Mouse (Mus musculus) CH12.LX (cell line): ENCODE data around the gene Hic2. TPM values are rescaled to one million over a fixed set of nuclear protein-coding genes. Genes with fewer than 3 reads are reported as not detected.
A peak's percentile ranks its signal among the peaks of the same experiment; 100 is the strongest.

Experiments
- DNase-seq: peaks from one replicate; pipeline ENCODE4 v3.0.0-alpha.2; 2013; ENCODE audit errors: extremely low read depth
- H3K27ac ChIP-seq: 2 replicates; pipeline ENCODE4 v1.5.1; 2012; ENCODE audit warnings: low read depth, mild to moderate bottlenecking, control low read depth, moderate library complexity; ENCODE audit not compliant: insufficient read depth
- H3K27me3 ChIP-seq: replicated peaks from 2 replicates; pipeline ENCODE3; 2012; ENCODE audit warnings: inconsistent platforms
- H3K36me3 ChIP-seq, 2 experiments: replicated peaks in 1 of 2; 2 replicates each; pipeline versions ENCODE3 to v1.6.1; 2012; ENCODE audit warnings: inconsistent platforms in 1 of 2, low read length in 1 of 2, mild to moderate bottlenecking in 1 of 2, mixed read lengths in 1 of 2, moderate library complexity in 1 of 2; ENCODE audit not compliant: control insufficient read depth in 1 of 2, insufficient read depth in 1 of 2
- H3K4me1 ChIP-seq, 2 experiments: 2 replicates each; pipeline ENCODE4 v1.6.1; 2012; ENCODE audit warnings: inconsistent platforms in 1 of 2, moderate library complexity in 1 of 2; ENCODE audit not compliant: insufficient read depth in 2 of 2, control insufficient read depth in 1 of 2
- H3K4me2 ChIP-seq: 2 replicates; pipeline ENCODE4 v1.6.1; 2012; ENCODE audit warnings: low read depth, mild to moderate bottlenecking, control low read depth; ENCODE audit not compliant: poor library complexity, insufficient read depth, severe bottlenecking
- H3K4me3 ChIP-seq, 3 experiments: fragments of 150-350 bp in 1 of 3; sonication (generic) in 1 of 3; replicated peaks in 1 of 3; 2 replicates each; pipeline versions ENCODE3 to v1.5.1; 2011 to 2012; ENCODE audit warnings: low read depth in 2 of 3, low read length in 2 of 3, mild to moderate bottlenecking in 2 of 3, moderate library complexity in 2 of 3, control low read depth in 1 of 3, improper control_type of control experiment in 1 of 3, inconsistent platforms in 1 of 3, mixed read lengths in 1 of 3; ENCODE audit not compliant: poor library complexity in 1 of 3
- H3K79me2 ChIP-seq: replicated peaks from 2 replicates; pipeline ENCODE4 v1.6.1; 2012; ENCODE audit warnings: mild to moderate bottlenecking, moderate library complexity; ENCODE audit not compliant: control insufficient read depth, poor library complexity, insufficient read depth, severe bottlenecking; ENCODE audit errors: extremely low read depth
- H3K9ac ChIP-seq: 2 replicates; pipeline ENCODE4 v1.6.1; 2012; ENCODE audit warnings: low read depth, mild to moderate bottlenecking, control low read depth, moderate library complexity; ENCODE audit not compliant: insufficient read depth
- H3K9me3 ChIP-seq: replicated peaks from 2 replicates; pipeline ENCODE3; 2012; ENCODE audit warnings: low read length, inconsistent platforms, mixed read lengths
- BHLHE40 ChIP-seq: IDR thresholded peaks from 2 replicates; pipeline ENCODE4 v1.6.1; 2011; ENCODE audit warnings: mild to moderate bottlenecking, low read depth, low read length, improper control_type of control experiment
- CTCF ChIP-seq, 2 experiments: IDR thresholded peaks in 1 of 2; conservative IDR thresholded peaks in 1 of 2; 2 replicates each; pipeline ENCODE4 v1.5.1; 2011 to 2012; ENCODE audit warnings: low read depth in 2 of 2, low read length in 2 of 2, improper control_type of control experiment in 1 of 2, inconsistent platforms in 1 of 2, mild to moderate bottlenecking in 1 of 2, moderate library complexity in 1 of 2
- EP300 ChIP-seq: IDR thresholded peaks from 2 replicates; pipeline ENCODE4 v1.6.1; 2011; ENCODE audit warnings: low read length, improper control_type of control experiment
- ETS1 ChIP-seq: conservative IDR thresholded peaks from 2 replicates; pipeline ENCODE4 v1.6.1; 2012; ENCODE audit warnings: low read depth, mild to moderate bottlenecking, inconsistent platforms, low read length, improper control_type of control experiment, moderate library complexity
- IRF4 ChIP-seq: IDR thresholded peaks from 2 replicates; pipeline ENCODE4 v1.6.1; 2014; ENCODE audit warnings: low read depth, mild to moderate bottlenecking, inconsistent platforms, low read length, improper control_type of control experiment
- JUND ChIP-seq: conservative IDR thresholded peaks from 2 replicates; pipeline ENCODE4 v1.6.1; 2011; ENCODE audit warnings: low read depth, low read length, improper control_type of control experiment
- MAFK ChIP-seq: IDR thresholded peaks from 2 replicates; pipeline ENCODE4 v1.6.1; 2011; ENCODE audit warnings: low read length, improper control_type of control experiment; ENCODE audit not compliant: insufficient replicate concordance
- MAX ChIP-seq: IDR thresholded peaks from 2 replicates; pipeline ENCODE4 v1.6.1; 2011; ENCODE audit warnings: low read length, improper control_type of control experiment
- MXI1 ChIP-seq: IDR thresholded peaks from 2 replicates; pipeline ENCODE4 v1.6.1; 2011; ENCODE audit warnings: mild to moderate bottlenecking, low read depth, low read length, improper control_type of control experiment
- MYC ChIP-seq: IDR thresholded peaks from 2 replicates; pipeline ENCODE4 v1.6.1; 2011; ENCODE audit warnings: low read depth, mild to moderate bottlenecking, improper control_type of control experiment, low read length
- NRF1 ChIP-seq: IDR thresholded peaks from 2 replicates; pipeline ENCODE4 v1.6.1; 2014; ENCODE audit warnings: low read depth, mild to moderate bottlenecking, inconsistent platforms, low read length, improper control_type of control experiment, moderate library complexity
- PAX5 ChIP-seq: IDR thresholded peaks from 2 replicates; pipeline ENCODE4 v1.6.1; 2012; ENCODE audit warnings: low read length, inconsistent platforms, mixed read lengths
- POLR2A ChIP-seq: IDR thresholded peaks from 2 replicates; pipeline ENCODE4 v1.6.1; 2011; ENCODE audit warnings: low read depth, mild to moderate bottlenecking, improper control_type of control experiment, low read length
- RAD21 ChIP-seq: IDR thresholded peaks from 2 replicates; pipeline ENCODE4 v1.6.1; 2011; ENCODE audit warnings: low read depth, mild to moderate bottlenecking, low read length, improper control_type of control experiment, moderate library complexity
- RCOR1 ChIP-seq: conservative IDR thresholded peaks from 2 replicates; pipeline ENCODE4 v1.6.1; 2012; ENCODE audit warnings: low read depth, mild to moderate bottlenecking, inconsistent platforms, low read length, improper control_type of control experiment
- SIN3A ChIP-seq: IDR thresholded peaks from 2 replicates; pipeline ENCODE4 v1.6.1; 2012; ENCODE audit warnings: low read length, improper control_type of control experiment, inconsistent platforms
- SMC3 ChIP-seq: IDR thresholded peaks from 2 replicates; pipeline ENCODE4 v1.6.1; 2011; ENCODE audit warnings: low read depth, low read length, improper control_type of control experiment
- TCF12 ChIP-seq: IDR thresholded peaks from 2 replicates; pipeline ENCODE4 v1.6.1; 2014; ENCODE audit warnings: low read depth, mild to moderate bottlenecking, inconsistent platforms, low read length, improper control_type of control experiment
- USF1 ChIP-seq: IDR thresholded peaks from 2 replicates; pipeline ENCODE4 v1.6.1; 2014; ENCODE audit warnings: low read depth, mild to moderate bottlenecking, inconsistent platforms, low read length, improper control_type of control experiment
- USF2 ChIP-seq: conservative IDR thresholded peaks from 2 replicates; pipeline ENCODE4 v1.6.1; 2011; ENCODE audit warnings: low read depth, low read length, improper control_type of control experiment
- ZKSCAN1 ChIP-seq: IDR thresholded peaks from 2 replicates; pipeline ENCODE4 v1.6.1; 2012; ENCODE audit warnings: low read depth, inconsistent platforms, low read length, improper control_type of control experiment, borderline replicate concordance
- ZMIZ1 ChIP-seq: IDR thresholded peaks from 2 replicates; pipeline ENCODE4 v1.6.1; 2012; ENCODE audit warnings: low read depth, mild to moderate bottlenecking, inconsistent platforms, low read length, improper control_type of control experiment
- dilution Hi-C: fragments of 300-500 bp; cut with MboI; formaldehyde crosslinking; loops from 2 replicates; pipeline ENCODE4 v1.14.3; 2020; ENCODE audit warnings: low sequenced_read_pairs; ENCODE audit not compliant: extremely low pct_unique_long_range_greater_than_20kb, extremely low pct_ligation_motif_present
- in situ Hi-C: fragments of 300-500 bp; cut with MboI; formaldehyde crosslinking; loops from 3 replicates; pipeline ENCODE4 v1.14.3; 2019; ENCODE audit warnings: low sequenced_read_pairs, low pct_ligation_motif_present, low pct_unique_long_range_greater_than_20kb, mixed read lengths
- polyA plus RNA-seq: library from polyadenylated mRNA; unstranded; fragments of >175 nt; gene quantifications from 2 replicates; pipeline ENCODE4 v1.2.1, GENCODE M21; 2012; ENCODE audit warnings: low read depth; ENCODE audit not compliant: insufficient read length
- total RNA-seq, 2 experiments: library from RNA; depleted of rRNA; stranded (reverse); fragments of 300-350 nt in 1 of 2; fragments of >200 nt in 1 of 2; gene quantifications; 2 replicates each; pipeline ENCODE4 v1.2.3; 2012 to 2014

The Hic2 gene
- total and polyA plus RNA-seq, 3 experiments = 6.2 to 9.6 (median 8.1) TPM

GRCm38 (mm10) chr16:17271124-17271523, 37.8 kb downstream of the Hic2 start:
- TF ChIP-seq RAD21 = peak; percentile 67
- TF ChIP-seq SMC3 = peak; percentile 72
- TF ChIP-seq ZMIZ1 = no peak
- TF ChIP-seq USF2 = no peak
- peak; percentile 27 to 71; a peak in 3 of 4 replicates for TF ChIP-seq CTCF (conservative IDR thresholded peaks at IDR 0.05 in 1 of 2, IDR thresholded peaks at IDR 0.05 in 1 of 2; ENCODE audit: low read depth in 2 of 2, low read length in 2 of 2)
- TF ChIP-seq MAFK = no peak
- TF ChIP-seq POLR2A = no peak
- Histone ChIP-seq H3K4me1 (peaks cover 0 to 7% of the 10 kb centered on the region in 2 experiments; a peak in 1 of 4 replicates), H3K36me3 (peaks cover 0 to 5% of the 10 kb centered on the region in 2 experiments), H3K27ac (no peak overlapping the region), H3K4me2 (no peak overlapping the region), H3K4me3 (no peak overlapping the region), H3K27me3 (peaks cover 2% of the 10 kb centered on the region), H3K79me2 (no peaks in the 10 kb centered on the region), H3K9me3 (peaks cover 6% of the 10 kb centered on the region), H3K9ac (no peak overlapping the region)
- in situ Hi-C loops (no loop called here), dilution Hi-C loops (no loop called here)
- no peak for DNase-seq

GRCm38 (mm10) chr16:17271856-17272255, 38.5 kb downstream of the Hic2 start:
- Histone ChIP-seq H3K4me1 (peaks cover 4 to 14% of the 10 kb centered on the region in 2 experiments; a peak in 2 of 4 replicates), H3K9ac (no peak overlapping the region), H3K9me3 (peaks cover 6% of the 10 kb centered on the region), H3K27me3 (peaks cover 2% of the 10 kb centered on the region), H3K4me3 (no peak overlapping the region), H3K79me2 (no peaks in the 10 kb centered on the region), H3K27ac (no peak overlapping the region), H3K4me2 (no peak overlapping the region), H3K36me3 (peaks cover 0 to 9% of the 10 kb centered on the region in 2 experiments)
- dilution Hi-C loops = no loop called here
- DNase-seq = peak; percentile 54
- in situ Hi-C loops = no loop called here
- TF ChIP-seq MYC (peak; percentile 89), NRF1 (no peak), JUND (no peak), PAX5 (no peak), BHLHE40 (peak; percentile 57), MAFK (no peak), CTCF (conservative IDR thresholded peaks at IDR 0.05 in 1 of 2, IDR thresholded peaks at IDR 0.05 in 1 of 2; ENCODE audit: low read depth in 2 of 2, low read length in 2 of 2) (no peak), IRF4 (peak; percentile 35; the same call in 1 of the 2 replicates), MAX (peak; percentile 90), ZKSCAN1 (no peak), TCF12 (no peak), MXI1 (peak; percentile 41; the same call in 1 of the 2 replicates), USF1 (no peak), ETS1 (peak; percentile 30; the same call in 1 of the 2 replicates), POLR2A (no peak), RCOR1 (0 out of 2 replicates have a peak, but pooled peaks have one; percentile 31), SIN3A (peak; percentile 52; the same call in 1 of the 2 replicates), EP300 (peak; percentile 52; the same call in 1 of the 2 replicates)
